Mouse (Mus musculus) stomach, postnatal 0 days (tissue): ENCODE measurements around the gene Filip1. TPM values are rescaled to one million over a fixed set of nuclear protein-coding genes. Genes with fewer than 3 reads are reported as not detected.

Experiments used
- ATAC-seq: fragments of 200-750 bp; cut with Nextera tagmentation; 2 replicates; pipeline ENCODE4 v1.8.0; 2017; ENCODE audit not compliant: low FRiP score, low TSS enrichment
- DNase-seq: peaks from one replicate; pipeline ENCODE4 v3.0.0-alpha.2; 2016; ENCODE audit warnings: low spot score
- H3K27ac ChIP-seq: fragments of 300-500 bp; sonication (generic); replicated peaks from 2 replicates; pipeline ENCODE4 v1.5.1; 2014; ENCODE audit warnings: mild to moderate bottlenecking, control low read depth
- H3K27me3 ChIP-seq: fragments of 300-500 bp; sonication (generic); 2 replicates; pipeline ENCODE4 v1.6.1; 2014; ENCODE audit warnings: low read length; ENCODE audit not compliant: control insufficient read depth, insufficient read depth
- H3K36me3 ChIP-seq: fragments of 300-500 bp; sonication (generic); 2 replicates; pipeline ENCODE4 v1.6.1; 2014; ENCODE audit warnings: low read length, mixed read lengths; ENCODE audit not compliant: control insufficient read depth, insufficient read depth
- H3K4me1 ChIP-seq: fragments of 300-500 bp; sonication (generic); replicated peaks from 2 replicates; pipeline ENCODE4 v1.6.1; 2014; ENCODE audit warnings: antibody characterized with exemption; ENCODE audit not compliant: control insufficient read depth, insufficient read depth
- H3K4me2 ChIP-seq: fragments of 300-500 bp; sonication (generic); replicated peaks from 2 replicates; pipeline ENCODE4 v1.6.1; 2014; ENCODE audit warnings: low read depth, mild to moderate bottlenecking, control low read depth, moderate library complexity
- H3K4me3 ChIP-seq: fragments of 300-500 bp; sonication (generic); 2 replicates; pipeline ENCODE4 v1.5.1; 2014; ENCODE audit warnings: low read depth, low read length, control low read depth
- H3K9ac ChIP-seq: fragments of 300-500 bp; sonication (generic); 2 replicates; pipeline ENCODE4 v1.6.1; 2014; ENCODE audit warnings: mild to moderate bottlenecking, low read length, control low read depth, mixed read lengths
- H3K9me3 ChIP-seq: fragments of 300-500 bp; sonication (generic); 2 replicates; pipeline ENCODE4 v1.6.1; 2016; ENCODE audit warnings: low read length; ENCODE audit not compliant: control insufficient read depth
- CTCF ChIP-seq: IDR thresholded peaks from 2 replicates; pipeline ENCODE4 v1.5.1; 2016; ENCODE audit warnings: antibody characterized with exemption, low read depth, mild to moderate bottlenecking, moderate library complexity
- EP300 ChIP-seq: optimal IDR thresholded peaks from 2 replicates; pipeline ENCODE3; 2016; ENCODE audit warnings: antibody characterized with exemption
- WGBS: fragments of 180-500 bp; shearing (Covaris S2); extraction: QIAGEN DNeasy Blood & Tissue Kit; methylation state at CpG from one replicate; pipeline ENCODE4 v1.1.7; 2014; 5-methylcytosine and 5-hydroxymethylcytosine counted together
- polyA plus RNA-seq: library from polyadenylated mRNA; unstranded; fragments of >200 nt; fragmentation: Nextera tagmentation; extraction: Ambion mirVana; gene quantifications from 2 replicates; pipeline ENCODE4 v1.2.1, GENCODE M21; 2015

Filip1 gene
- polyA plus RNA-seq, 1 experiment from 2014 or later: 9.6 TPM

GRCm38 (mm10) chr9:79944872-79945271 is 67.8 kb downstream of the Filip1 start:
- TF ChIP-seq CTCF (no peak), EP300 (no peak)
- Histone ChIP-seq H3K4me3 (no peak overlapping the region), H3K27me3 (no peaks in the 10 kb centered on the region), H3K4me1 (no peaks in the 10 kb centered on the region), H3K9me3 (no peaks in the 10 kb centered on the region), H3K36me3 (no peaks in the 10 kb centered on the region), H3K27ac (0 out of 2 replicates have a peak overlapping the region, but pooled peaks have one; percentile 26), H3K9ac (no peak overlapping the region), H3K4me2 (no peak overlapping the region)
- ATAC-seq (peak; percentile 47; the same call in 1 of the 2 replicates), DNase-seq (peak; percentile 7)
- 19% methylated on average over 6 of the region's 6 CpGs for WGBS

GRCm38 (mm10) chr9:79943986-79944385 is 68.7 kb downstream of the Filip1 start:
- DNase-seq (peak; percentile 11), ATAC-seq (no peak)
- H3K36me3 ChIP-seq: no peaks in the 10 kb centered on the region
- no peaks in the 10 kb centered on the region for H3K27me3 ChIP-seq
- no peak overlapping the region for H3K4me3 ChIP-seq
- no peaks in the 10 kb centered on the region for H3K9me3 ChIP-seq
- no peak overlapping the region for H3K9ac ChIP-seq
- no peak for TF ChIP-seq EP300
- no peak for TF ChIP-seq CTCF
- 39% methylated on average over 10 of the region's 10 CpGs for whole genome bisulfite sequencing
- no peaks in the 10 kb centered on the region for H3K4me1 ChIP-seq
- no peak overlapping the region for H3K27ac ChIP-seq
- H3K4me2 ChIP-seq: no peak overlapping the region

GRCm38 (mm10) chr9:79938416-79939206 is 74.0 kb downstream of the Filip1 start:
- Histone ChIP-seq H3K9me3 (no peaks in the 10 kb centered on the region), H3K4me2 (no peak overlapping the region), H3K9ac (no peak overlapping the region), H3K4me1 (no peaks in the 10 kb centered on the region), H3K27me3 (no peaks in the 10 kb centered on the region), H3K4me3 (no peak overlapping the region), H3K27ac (no peak overlapping the region), H3K36me3 (no peaks in the 10 kb centered on the region)
- WGBS: 56% methylated on average over 11 of the region's 11 CpGs
- ATAC-seq (no peak), DNase-seq (peak; percentile 5)
- no peak for TF ChIP-seq CTCF
- TF ChIP-seq EP300: no peak

- no peak for TF ChIP-seq EP300
- no peak for TF ChIP-seq CTCF
- 73% methylated on average over 6 of the region's 6 CpGs for WGBS
- Histone ChIP-seq H3K4me3 (no peak overlapping the region), H3K27ac (no peak overlapping the region), H3K9me3 (no peaks in the 10 kb centered on the region), H3K27me3 (no peaks in the 10 kb centered on the region), H3K9ac (no peak overlapping the region), H3K4me2 (no peak overlapping the region), H3K4me1 (no peaks in the 10 kb centered on the region), H3K36me3 (no peaks in the 10 kb centered on the region)
- ATAC-seq: no peak
- DNase-seq: peak; percentile 5
These were observed 75.1 kb downstream of the Filip1 start for GRCm38 (mm10) chr9:79937570-79937969.

- Histone ChIP-seq H3K36me3 (no peaks in the 10 kb centered on the region), H3K9me3 (no peaks in the 10 kb centered on the region), H3K9ac (no peak overlapping the region), H3K27me3 (no peaks in the 10 kb centered on the region), H3K4me1 (no peaks in the 10 kb centered on the region), H3K4me2 (no peak overlapping the region), H3K4me3 (no peak overlapping the region), H3K27ac (no peak overlapping the region)
- ATAC-seq (no peak), DNase-seq (no peak)
- 94% methylated on average over 5 of the region's 5 CpGs for WGBS
- no peak for TF ChIP-seq CTCF
- TF ChIP-seq EP300: no peak
These were observed 80.1 kb downstream of the Filip1 start for GRCm38 (mm10) chr9:79932578-79932977.

- H3K27me3 ChIP-seq: no peaks in the 10 kb centered on the region
- TF ChIP-seq EP300 (no peak), CTCF (no peak)
- H3K9me3 ChIP-seq: no peaks in the 10 kb centered on the region
- no peak for ATAC-seq
- H3K4me2 ChIP-seq: no peak overlapping the region
- WGBS: 77% methylated on average over 3 of the region's 3 CpGs
- no peak for DNase-seq
- no peak overlapping the region for H3K4me3 ChIP-seq
- no peaks in the 10 kb centered on the region for H3K36me3 ChIP-seq
- no peaks in the 10 kb centered on the region for H3K4me1 ChIP-seq
- no peak overlapping the region for H3K27ac ChIP-seq
- no peak overlapping the region for H3K9ac ChIP-seq
These were observed 84.6 kb downstream of the Filip1 start for GRCm38 (mm10) chr9:79928092-79928491.
